Mouse (Mus musculus) retina, adult 2 months (tissue): ENCODE data around the gene Slc24a3.

Experiments
- DNase-seq: peaks from one replicate; pipeline ENCODE4 v3.0.0-alpha.2; 2012; ENCODE audit warnings: low read depth, low spot score

Slc24a3 gene

DNA sequence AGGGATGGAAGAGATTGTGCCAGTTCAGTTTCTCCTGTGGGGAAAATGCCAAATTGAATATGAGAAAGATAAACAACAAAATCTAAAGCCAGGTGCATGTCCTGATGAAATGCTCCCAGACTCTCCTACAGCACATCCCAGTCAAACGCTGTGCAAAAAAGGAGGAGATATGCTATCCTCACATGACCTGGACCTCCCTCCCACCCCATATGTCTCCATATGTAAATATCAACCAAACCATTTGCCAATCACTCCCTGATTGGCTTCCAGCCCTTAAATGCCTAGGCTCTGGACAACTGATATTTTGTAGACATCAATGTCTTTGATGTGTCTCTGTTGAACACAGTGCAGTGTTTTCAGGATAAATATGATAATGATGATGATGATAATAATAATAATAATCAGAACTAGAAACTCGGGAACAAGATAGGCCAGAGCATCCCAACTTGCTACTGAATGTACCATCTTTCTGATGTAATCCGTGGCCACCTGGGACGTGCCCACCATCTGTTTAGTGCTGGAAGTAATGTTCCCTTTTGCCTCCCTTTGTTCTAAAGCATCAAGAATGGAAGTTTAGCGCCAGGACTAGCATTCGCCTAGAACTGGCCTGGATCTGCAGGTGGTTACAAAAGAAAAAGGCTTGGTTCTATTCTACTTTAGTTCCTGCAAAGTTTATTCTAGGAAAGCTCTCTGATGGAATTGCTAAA is 190.8 kb downstream of the Slc24a3 start:
- DNase-seq: no peak

GRCm38 (mm10) chr2:145363604-145364003 is 196.1 kb downstream of the Slc24a3 start:
- DNase-seq: no peak

DNA sequence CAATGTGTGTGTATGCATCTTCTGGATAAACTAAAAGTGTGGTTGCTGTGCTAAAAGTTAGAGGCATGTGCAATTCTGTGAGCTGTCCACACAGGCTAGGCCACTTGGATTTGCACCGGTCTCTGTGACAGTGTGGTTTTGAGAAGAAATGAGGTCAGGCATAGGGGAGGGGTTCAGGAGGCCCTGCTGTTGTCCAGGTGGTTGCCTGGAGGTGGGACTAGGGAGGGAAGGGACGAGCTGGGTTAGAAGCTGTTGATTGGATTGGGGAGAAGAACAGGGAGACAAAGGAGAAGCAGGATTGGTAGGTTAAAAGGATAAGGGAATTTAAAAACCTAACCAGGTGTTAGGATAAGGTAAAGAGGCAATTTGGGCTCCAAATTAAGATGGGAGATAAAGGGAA is 201.1 kb downstream of the Slc24a3 start:
- no peak for DNase-seq

DNA sequence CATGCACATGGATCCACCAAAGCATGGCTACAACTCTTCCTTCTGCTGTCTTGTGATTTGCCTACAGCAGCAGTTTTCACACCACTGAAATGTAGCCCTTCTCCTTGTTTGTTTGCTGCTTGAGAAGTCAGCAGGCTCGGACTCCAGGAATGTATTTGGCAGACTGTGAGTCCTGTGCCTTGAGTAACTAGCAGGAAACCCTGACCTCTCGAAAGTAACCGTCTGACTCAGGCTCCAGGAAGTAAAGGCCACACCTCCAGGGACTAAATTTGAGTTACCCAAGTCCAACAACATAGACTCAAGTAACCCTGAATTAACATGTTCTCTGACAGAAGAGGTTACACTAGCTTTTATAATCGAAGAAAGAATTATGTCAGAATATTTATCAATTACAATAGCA is 203.2 kb downstream of the Slc24a3 start:
- no peak for DNase-seq

- no peak for DNase-seq
These were observed 206.2 kb downstream of the Slc24a3 start for GRCm38 (mm10) chr2:145373803-145374202.

DNA sequence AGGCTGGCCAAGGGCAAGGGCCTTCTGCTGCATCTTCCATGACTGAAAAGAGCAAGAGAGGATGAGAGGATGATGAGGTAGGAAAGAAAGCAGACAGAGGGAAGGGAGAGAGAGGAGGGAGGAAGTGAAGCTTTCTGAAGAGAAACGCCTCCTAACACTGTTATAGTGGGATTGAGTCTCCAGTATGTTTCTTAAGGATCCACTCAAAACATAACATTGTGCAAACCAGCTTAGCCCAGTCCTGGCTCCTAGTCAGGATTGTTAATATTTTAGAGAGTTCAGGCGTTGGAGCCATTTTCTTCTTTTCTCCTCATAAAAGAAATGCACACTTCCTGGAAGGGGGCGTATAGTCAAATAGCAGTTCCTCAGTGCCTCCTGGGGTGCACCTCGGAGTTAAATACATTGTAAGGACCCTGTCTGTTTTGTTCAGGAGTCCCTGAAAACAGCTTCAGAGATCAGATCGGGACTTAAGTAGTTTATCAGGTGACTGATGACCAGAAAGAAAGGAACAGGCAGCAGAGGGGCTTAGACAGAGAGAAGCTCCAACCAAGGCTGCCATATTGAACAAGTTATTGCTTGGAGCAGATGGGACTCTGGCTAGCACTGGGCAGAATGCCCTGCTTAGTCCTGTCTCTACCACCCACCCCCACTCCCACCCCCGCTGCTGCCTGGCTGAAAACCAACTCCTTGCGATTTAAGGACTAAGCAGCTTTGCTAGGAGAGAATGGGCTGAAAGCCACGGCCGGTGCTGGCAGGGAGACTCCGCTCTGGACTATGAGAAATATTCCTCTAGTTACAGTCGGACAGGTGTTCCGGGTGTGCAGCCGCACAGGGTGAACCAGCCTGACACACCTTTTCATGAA is 215.6 kb downstream of the Slc24a3 start:
- no peak for DNase-seq

DNA sequence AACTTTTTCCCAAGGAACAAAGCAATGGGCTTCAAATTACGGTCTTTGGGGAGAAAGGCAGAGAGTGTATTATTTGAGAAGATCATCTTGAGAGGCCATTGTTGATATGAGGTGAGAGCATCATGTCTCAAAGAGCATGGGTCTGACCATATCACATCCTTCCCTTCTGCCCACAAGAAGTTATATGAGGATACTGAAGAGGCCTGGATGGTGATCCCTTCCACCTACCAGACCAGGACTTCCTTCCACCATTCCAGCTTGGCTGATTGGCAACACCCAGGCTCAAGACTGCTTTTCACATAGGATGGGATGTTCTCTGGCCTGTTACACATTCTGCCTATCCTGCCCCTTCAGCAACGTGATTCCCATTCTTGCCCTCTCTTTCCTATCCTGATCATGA is 216.7 kb downstream of the Slc24a3 start:
- DNase-seq: no peak

DNA sequence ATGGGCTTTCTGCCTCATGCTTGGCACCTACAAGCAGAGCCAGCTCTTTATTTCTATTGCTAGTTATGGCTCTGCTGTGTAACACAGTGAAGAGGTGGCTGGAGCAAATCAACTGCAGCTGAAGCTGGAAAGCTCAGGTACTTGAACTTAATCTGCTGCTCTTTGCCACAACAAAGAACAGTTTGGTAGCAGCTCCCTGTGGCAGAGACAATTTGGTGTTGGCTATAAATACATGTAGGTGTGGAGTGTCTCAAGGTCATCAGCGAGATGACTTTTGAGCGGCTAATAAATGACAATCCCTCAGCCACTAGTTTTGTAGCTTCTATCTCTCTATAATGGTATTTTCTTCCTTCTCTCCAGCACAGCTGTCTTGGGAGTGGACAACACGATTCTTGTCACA is 217.7 kb downstream of the Slc24a3 start:
- no peak for DNase-seq

DNA sequence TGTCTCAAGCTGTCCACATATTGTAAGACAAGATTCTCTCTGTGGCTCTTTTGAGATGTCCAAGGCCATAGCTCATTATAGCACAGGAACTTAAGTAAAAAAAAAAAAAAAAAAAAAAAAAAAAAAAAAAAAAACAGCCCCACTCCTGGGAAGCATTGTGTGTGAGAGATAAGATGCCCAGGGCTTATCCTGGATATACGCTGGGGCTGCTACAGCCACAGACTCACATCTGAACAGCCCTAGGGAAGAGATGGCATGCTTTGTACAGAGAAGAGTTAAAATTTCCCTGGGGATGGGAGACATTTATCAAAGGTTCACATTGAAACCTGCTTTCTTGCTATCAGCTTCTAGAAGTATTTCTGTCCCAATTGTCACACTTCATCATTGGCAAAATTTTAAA is 218.2 kb downstream of the Slc24a3 start:
- DNase-seq: no peak

DNA sequence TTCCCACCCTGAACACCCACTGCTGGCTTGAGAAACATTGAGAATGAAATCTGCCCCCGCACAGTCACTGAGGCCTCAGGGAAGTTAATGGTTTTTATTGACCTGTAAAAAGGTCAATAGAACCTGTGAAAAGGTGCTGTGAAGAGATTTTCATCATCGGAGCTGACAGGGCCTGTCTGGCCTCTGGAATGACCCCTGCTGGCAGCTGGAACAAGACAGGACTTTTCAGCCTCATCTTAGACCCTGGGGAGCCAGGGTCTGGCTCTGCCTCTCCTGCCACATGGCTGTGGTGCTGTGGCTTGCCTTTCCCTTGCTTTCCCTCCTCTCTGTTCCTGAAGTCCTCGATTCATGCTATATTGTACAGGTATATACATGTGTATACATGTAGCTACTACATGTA is 228.2 kb downstream of the Slc24a3 start:
- no peak for DNase-seq

DNA sequence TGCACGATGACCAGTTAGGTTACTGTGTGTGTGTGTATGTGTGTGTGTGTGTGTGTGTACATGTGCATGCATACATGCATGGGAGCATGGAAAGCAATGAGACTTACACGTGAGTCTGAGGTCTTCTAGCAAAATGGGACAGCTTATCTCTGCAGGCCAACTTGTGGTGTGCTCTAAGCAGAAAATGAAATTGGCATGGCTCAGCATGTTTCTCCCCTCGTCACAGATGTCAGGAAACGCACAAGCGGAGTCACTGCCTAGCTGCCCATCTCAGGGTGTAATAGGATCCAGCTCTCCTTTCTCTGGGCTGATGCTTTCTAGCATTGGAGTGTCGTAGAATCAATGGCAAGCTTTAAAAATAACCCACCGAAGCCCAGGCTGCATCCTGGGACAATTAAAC is 229.0 kb downstream of the Slc24a3 start:
- no peak for DNase-seq

DNA sequence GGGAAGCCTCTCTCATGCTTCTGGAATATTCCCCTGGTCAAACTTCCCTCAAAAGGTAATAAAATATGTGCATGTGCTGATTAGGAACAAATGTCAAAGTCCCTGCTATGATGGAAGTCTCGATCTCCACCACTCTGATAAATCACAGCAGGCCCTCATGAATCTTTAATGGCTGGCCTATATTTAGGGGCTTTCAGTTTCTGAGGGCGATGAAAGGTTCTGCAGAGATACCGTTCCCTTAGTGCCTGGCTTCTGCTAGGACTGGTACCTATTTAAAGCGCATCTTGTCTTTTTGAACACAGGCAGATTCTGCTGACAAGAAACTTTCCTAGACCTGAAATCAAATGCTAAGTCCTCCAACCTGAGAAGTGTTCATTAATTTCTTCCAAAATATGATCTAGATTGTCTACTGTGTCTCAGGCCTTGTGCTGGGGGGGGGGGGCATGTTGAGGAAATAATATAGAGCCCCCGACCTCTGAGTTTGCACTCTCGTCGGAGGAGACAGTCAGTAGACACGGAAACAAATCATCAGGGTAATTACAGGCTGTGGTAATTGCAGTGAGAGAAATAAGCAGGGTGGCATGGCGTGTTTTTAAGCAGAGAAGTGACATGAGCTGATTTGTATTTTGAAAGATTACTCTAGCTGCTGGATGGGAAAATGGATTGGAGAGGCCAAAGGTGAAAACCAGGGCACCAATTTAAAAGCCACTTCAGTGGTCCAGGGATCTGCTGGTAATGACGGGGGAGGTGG is 230.1 kb downstream of the Slc24a3 start:
- DNase-seq: no peak

- no peak for DNase-seq
These were observed 233.8 kb downstream of the Slc24a3 start for GRCm38 (mm10) chr2:145401240-145401805.

DNA sequence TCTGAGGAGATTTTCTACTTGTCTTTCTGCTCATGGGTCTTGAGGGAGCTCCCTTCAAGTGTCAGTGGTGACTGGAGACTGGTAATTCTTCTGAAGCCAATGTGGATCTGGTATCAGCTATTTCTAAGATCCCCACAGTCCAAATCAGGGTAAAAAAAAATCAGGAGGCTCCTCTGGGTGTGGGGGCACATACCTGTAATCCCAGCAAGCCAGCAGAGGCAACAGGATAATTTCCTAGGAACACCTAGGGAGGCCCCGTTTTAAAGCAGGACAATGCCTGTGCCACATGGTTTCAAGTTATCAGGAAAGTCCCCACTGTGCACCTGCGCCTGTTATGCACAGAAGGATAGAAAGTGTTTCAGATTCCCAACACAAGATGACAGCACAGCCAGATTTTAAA is 234.4 kb downstream of the Slc24a3 start:
- DNase-seq: no peak

- no peak for DNase-seq
These were observed 237.4 kb downstream of the Slc24a3 start for GRCm38 (mm10) chr2:145404818-145405531.

DNA sequence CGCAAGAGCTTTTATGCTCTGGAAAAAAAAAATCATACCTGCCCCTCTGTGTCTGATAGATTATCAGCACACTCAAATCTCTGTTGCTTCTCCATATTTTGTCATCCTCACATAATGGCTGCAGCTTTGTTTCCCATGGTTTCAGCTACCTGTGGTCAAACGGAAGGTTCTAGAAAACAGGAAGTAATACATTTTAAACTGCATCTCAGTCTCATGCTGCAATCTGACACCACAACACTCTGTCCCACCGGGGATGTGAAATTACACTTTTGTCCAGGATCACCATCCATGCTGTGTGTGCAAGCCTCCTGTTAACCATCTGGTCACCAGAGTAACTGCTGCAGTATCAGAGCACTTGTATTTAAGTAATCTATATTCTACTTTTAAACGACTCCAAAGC is 238.2 kb downstream of the Slc24a3 start:
- no peak for DNase-seq

- no peak for DNase-seq
These were observed 250.2 kb downstream of the Slc24a3 start for GRCm38 (mm10) chr2:145417738-145418137.

- no peak for DNase-seq
These were observed 251.5 kb downstream of the Slc24a3 start for GRCm38 (mm10) chr2:145419078-145419477.

GRCm38 (mm10) chr2:145420967-145421888 is 253.7 kb downstream of the Slc24a3 start:
- DNase-seq: no peak

DNA sequence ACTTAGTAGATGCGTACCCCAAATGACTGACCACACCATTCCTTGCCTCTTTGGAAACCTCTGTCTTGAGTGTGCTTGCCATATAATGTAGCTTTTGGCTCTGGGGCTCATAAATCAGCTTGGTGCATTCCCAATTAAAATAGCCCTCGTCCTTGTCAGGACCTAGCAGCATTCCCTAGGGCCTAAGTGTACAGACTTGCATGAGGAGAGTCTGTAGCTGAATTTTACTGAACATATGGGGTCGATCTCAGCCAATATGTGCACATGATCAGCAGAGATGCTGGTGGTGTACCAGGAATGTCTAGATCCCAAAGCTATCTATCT is 254.3 kb downstream of the Slc24a3 start:
- no peak for DNase-seq
